Mouse (Mus musculus) forelimb bud, embryonic 11.5 days (tissue): Measurements from ENCODE around the gene Cryz.

Experiments used
- DNase-seq: peaks from one replicate; pipeline ENCODE4 v3.0.0-alpha.2; 2012; ENCODE audit warnings: low read depth, low spot score

The Cryz gene

GRCm38 (mm10) chr3:154671013-154671412 lies 74.5 kb downstream of the Cryz start:
- no peak for DNase-seq
